Mouse (Mus musculus) mesoderm, embryonic 11.5 days (tissue): ENCODE results near the gene Apon.
"Not testable (repeated sequence)": the region's sequence is repeated elsewhere in the genome, so short reads cannot be mapped to it uniquely, and the experiment has no call there.

Experiments
- DNase-seq: peaks from one replicate; pipeline ENCODE4 v3.0.0-alpha.2; 2012; ENCODE audit warnings: low read depth, low spot score

The Apon gene

DNA sequence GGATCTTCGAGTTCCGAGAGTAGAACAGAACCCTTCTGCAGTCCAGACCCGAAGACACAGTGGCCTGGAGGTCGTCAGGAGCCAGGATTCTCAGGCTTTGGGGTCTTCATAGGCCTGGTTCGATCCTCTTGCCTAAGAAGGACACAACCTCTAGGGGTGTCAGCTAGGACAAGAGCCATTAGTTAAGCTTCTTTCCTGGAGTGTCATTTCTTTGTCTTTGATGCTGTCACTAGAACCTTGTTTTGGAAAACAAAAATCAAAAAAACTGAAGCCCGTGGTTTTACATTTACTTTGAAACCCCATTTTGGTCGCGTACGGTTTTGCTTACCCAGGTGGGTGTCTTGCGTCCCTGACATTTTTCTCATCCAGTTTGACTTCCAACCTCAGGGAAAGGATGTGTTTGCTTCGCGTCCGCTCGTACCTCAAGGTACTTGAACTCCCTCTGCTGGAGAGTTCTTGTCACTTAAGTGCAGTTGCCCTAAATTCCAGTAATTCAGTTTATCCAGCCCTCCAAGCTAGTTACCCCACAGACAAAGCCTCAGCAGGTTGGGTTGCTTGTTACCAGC lies 21.4 kb upstream of the Apon start:
- DNase-seq = peak; percentile 85

DNA sequence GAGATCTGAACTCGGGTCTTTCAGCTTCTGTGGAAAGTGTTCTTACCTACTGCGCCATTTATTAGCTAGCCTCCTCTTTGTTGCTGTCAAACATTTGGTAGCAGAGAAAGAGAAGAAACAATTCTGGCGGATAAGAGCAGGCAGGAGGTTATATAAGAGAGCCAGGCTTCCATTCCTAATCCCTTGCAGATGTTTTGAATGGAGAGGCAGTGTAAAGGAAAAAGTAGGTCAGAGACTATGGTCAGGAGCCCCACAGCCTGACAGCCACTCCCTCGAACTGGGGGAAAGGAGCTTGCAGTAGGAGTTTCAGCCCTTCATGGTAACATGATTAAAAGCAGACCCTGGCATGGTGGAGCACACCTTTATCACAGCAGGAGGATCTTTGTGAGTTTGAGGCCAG lies 17.6 kb upstream of the Apon start:
- no peak for DNase-seq

DNA sequence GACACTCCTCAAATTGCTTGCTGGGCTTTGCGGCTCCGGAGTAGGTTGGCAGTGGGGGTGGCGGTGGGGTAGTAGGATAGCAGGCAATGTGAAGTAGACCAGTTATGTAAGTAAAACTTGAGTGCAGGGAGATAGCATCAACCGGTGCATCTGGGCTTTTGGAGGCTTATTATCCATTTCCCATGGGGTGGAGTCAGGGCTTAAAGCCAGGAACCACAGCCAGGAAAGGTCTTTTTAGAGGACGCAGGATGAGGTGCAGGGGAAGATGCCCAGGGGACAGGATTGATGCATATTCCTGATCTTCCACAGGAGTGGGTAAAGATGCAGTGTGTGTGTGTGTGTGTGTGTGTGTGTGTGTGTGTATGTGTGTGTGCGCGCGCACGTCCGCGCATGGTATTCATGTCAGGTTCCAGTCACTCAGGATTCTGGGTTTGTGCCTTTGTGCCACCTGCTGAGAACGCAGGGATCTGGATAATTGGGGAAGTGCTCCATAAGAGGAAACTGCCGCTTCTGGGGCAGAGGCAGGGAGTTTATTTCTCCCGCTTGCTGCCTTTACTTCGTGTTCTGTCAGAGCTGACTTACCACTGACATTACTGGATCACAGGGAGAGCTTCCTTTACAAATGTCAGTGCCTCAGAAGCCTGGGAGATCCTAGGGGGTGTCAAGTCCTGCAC lies 16.0 kb upstream of the Apon start:
- DNase-seq = no peak

DNA sequence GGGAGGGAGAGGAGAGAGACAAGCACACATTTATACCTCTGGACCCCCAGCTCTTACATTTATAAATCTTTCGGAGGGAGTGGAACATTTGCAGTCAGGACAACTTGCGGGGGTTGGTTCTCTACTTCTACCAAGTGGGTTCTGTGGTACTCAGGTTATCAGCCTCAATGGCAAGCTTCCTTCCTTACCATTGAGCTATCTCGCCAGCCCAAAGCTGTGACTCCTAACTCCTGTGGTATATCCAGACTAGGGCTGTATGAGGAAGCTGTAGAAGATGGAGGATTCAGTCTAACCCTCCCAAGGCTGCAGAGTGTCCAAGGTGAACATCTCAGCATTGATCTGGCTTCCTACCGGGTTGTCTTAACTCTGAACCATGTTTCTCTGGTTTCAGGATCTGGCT lies 14.8 kb upstream of the Apon start:
- no peak for DNase-seq

DNA sequence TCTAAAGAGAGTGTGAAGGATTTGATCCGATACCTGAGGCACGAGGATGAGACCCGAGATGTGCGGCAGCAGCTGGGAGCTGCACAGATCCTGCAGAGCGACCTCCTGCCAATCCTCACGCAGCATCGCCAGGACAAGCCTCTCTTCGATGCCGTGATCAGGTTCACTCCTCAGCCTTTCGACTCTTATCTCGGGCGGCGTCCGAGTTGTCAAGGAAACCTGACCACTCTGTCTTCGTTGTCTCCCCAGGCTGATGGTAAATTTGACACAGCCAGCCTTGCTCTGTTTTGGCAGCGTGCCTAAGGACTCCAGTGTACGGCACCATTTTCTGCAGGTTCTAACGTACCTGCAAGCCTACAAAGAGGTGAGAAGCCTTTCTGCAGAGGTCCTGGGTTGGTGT lies 13.8 kb upstream of the Apon start:
- DNase-seq = no peak

DNA sequence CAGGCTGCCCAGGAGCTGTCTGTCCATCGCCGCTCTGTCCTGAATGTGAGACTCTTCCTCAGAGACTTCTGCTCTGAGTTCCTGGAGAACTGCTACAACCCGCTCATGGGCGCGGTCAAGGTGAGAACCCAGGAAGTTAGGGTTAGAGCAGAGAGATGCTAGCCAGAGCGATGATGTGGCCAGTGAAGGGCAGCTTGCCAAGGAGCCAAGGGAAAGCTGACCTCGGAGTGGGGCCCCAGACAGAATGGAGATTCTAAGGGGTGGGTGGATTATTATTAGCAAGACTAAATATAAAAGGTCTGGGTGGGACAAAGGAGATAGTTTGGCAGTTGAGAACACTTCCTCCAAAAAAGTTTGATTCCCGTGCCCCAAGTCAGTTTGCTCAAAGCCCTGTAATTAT lies 10.6 kb upstream of the Apon start:
- no peak for DNase-seq

DNA sequence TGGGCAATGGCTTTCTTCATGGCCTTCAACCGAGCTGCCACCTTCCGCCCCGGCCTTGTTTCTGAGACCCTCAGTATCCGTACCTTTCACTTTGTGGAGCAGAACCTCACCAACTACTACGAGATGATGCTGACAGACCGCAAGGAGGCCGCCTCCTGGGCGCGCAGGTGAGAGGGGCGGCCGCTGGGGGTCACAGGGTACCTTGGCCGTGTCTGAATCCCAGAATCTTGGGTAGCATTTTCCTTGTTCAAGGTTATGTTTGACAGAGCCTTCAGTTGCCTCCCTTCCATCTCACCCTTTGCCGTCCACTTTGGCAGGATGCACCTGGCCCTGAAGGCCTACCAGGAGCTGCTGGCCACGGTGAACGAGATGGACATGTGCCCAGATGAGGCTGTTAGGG lies 9.8 kb upstream of the Apon start:
- no peak for DNase-seq

DNA sequence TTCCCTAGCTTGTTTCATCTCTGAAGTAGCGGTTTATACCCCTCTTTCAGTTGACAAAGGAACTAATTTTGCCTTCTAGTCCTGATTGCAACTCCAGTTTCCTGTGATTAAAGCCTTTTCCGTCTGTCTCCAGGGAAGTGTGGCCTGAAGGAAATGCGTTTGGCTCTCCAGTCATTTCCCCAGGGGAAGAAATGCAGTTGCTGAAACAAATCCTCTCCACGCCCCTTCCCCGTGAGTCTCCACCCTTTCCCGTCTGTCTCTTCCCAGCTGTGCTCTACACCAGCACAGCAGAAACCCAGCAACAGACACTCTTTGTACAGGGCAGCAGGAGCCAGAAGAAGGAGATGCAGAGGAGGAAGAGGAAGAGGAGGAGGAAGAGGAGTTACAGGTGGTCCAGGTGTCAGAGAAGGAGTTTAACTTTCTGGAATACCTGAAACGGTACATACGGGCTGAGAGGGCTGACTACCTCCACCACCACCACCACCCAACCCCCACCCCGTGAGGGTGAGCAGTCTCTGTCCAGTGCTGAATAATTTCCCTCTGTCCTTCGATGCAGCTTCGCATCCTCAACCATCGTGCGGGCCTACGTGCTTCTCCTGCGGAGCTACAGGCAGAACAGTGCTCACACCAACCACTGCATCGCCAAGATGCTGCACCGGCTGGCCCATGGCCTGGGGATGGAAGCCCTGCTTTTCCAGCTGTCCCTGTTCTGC lies 6.7 kb upstream of the Apon start:
- DNase-seq = no peak

DNA sequence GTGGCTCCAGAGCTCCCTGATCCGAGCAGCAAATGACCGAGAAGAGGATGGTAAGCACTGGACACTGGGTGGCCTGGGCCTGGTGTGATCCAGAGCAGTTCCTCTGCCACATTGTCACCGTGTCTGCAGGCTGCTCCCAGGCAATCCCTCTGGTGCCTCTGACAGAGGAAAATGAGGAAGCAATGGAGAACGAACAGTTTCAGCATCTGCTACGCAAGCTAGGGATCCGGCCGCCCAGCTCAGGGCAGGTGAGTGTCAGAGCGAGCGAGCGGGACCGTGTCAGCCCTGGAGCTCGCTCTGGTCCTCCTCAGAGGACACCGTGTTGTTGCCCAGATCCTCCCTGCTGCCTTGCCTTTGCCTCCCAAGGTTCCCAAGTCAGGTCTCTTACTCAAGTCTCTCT lies 3.3 kb upstream of the Apon start:
- DNase-seq = no peak

DNA sequence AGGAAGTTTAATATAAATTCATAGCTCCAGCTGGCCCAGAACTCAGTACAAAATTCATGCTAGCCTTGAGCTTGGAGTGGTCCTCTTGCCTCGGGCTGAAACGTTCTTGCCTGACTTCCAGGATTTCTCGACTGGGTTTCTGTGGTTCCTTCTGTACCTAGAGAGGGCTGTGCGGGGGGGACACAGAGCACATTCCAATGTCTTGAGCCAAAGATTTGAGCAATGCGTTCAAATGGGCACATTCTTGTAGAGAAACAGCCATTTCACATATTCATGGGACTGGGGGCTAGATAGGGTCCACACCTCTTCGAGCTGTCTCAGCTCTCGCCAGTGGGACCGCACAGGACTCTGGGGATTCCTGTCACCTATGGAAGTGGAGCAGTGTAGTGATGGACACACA lies 2.0 kb downstream of the Apon start:
- DNase-seq = no peak

DNA sequence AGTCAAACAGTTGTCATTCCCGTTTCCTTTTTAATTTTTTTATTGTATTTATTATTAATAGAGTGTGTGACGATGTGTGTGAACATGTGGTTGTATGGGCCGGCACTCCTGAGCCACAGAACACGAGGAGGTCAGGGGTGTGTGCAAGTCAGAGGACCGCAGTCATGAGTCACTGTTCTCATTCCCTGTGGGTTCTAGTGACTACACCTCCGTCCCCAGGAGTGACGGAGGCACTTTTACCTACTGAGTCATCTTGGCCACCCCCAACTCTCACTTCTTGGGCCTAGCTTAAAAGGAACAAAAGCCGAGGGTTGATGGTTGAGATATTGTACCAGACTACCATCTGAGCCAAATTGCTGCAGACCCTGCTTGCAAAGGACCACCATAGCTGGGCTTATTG lies 2.4 kb downstream of the Apon start:
- DNase-seq = no peak

DNA sequence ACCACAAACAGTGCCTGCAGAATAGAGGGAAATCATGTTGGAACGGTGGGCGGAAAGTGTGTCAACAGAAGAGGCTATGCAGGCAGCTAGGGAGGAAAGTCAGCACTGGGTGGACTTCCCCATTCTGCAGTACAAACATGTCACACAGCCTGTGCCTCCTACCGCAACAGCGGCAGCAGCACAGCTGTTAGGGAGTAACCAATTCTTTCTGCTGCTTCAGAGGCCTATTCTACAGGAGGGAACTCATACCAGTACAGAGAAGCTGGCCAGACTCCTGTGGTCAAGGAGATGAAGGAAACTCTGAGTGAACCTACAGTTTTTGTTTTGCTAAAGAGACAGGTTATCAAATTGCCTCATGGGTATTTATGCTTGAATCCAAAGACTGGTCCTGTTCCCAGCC lies 5.1 kb downstream of the Apon start:
- no peak for DNase-seq

DNA sequence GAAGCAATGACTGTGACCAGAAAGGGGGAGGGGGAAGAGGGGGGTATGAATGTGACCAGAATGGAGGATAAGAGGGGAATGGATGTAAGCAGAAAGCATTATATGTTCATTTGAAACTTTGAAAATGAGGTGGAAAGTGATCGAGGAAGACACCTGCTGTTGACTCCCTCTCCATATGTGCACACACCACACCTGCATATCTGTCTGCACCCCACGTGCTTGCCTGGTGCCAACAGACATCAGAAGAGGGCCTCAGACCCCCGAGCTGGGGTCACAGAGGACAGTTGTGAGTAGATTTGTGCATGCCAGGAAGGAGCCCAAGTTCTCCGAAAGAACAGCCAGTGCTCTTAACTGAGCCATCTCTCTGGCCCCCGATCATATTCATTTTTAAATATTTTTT lies 6.0 kb downstream of the Apon start:
- no peak for DNase-seq

DNA sequence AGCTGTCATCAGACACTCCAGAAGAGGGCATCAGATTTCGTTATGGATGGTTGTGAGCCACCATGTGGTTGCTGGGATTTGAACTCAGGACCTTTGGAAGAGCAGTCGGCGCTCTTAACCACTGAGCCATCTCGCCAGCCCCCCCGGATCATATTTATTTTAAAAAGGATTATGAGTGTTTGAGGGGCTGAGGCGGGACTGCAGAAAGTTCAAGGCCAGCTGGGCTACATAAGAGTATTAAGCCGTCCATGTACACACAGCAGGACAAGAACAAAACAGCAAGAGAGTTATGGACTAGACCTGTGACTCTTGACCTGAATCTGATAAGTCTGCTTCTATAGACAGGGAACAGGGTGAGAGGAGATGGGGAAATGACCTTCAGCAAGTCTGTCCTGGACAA lies 6.5 kb downstream of the Apon start:
- DNase-seq = not testable (repeated sequence)

DNA sequence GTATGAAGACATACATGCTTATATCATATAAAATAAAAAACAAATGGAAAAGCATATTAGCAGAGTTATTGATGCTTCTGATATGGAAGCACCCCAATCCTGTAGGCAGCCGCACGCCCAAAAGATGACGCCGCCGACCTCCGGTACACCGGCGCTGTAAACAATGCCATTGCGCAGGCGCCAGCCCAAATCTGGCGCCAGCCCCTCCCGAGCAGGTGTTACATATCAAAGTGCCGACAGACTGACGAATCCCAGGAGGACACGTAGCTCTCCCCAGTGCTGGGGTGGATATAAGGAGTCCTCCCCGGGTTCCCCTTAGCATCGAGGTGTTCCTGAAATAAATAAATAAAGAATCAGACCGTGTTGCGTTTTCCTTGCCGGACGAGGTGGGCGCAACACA lies 8.4 kb downstream of the Apon start:
- DNase-seq = no peak

DNA sequence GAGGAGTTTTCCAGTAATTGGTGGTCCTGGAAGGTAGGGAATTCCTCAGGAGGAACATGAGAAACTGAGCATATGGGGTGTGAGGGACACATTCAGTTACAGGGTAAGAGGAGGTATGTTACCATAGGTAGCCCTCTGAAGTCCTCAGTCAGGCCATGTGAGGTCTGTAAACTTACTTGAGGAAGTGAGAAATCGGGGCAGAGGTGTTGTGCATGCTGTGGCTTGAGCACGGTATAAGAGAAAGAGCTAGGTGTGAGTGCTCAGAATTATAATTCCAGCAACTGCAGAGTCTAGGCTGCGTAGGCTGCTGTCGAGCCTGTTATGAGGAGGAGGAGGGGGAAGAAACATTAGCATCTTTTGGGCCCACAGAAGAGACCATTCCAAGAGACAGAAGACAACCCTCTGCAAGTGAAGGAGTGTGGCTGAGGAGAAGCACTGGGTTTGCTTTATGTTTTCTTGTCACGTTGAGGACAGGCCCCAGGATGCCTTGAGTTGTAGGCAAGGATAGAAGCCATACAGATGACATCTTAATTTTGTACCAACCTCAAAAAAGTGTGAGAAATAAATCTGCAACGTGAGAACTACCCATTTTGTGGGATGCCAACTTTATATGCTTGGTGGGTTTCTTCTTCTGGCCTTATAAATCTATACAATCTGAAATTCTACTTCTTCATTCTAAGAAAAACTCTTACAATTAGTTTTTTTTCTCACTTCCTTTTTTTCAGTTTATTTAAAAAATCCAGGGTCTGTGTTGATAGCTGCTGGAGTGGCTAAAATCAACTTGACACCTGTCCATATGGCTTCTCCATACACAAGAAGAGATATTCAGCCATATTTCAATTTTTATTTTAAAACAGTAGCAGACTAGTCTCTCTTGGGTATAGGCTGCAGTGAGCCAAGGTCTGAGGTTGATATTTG lies 9.8 kb downstream of the Apon start:
- DNase-seq = no peak

DNA sequence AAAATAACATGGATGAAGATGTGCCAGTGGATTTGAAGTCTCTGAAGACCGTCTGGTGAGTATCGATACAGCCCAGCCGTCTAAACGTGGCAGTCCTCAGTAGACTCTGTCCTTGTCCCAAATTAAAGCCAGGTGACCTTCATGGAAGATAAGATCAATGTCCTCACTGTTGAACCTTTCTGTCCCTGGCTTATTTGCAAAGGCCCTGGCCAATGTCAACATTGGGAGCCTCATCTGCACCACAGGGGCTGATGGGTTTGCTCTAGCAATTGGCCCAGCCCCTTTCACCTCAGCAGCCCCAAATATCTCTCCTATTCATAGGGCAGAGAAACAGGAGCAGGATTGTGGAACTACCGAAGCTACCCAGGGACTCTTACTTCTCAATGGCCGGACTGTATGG lies 14.5 kb downstream of the Apon start, which contains the start of gene Apof:
TSS of gene Apof (plus strand) at position 301 of the 400 bp plus-strand sequence.
- no peak for DNase-seq

DNA sequence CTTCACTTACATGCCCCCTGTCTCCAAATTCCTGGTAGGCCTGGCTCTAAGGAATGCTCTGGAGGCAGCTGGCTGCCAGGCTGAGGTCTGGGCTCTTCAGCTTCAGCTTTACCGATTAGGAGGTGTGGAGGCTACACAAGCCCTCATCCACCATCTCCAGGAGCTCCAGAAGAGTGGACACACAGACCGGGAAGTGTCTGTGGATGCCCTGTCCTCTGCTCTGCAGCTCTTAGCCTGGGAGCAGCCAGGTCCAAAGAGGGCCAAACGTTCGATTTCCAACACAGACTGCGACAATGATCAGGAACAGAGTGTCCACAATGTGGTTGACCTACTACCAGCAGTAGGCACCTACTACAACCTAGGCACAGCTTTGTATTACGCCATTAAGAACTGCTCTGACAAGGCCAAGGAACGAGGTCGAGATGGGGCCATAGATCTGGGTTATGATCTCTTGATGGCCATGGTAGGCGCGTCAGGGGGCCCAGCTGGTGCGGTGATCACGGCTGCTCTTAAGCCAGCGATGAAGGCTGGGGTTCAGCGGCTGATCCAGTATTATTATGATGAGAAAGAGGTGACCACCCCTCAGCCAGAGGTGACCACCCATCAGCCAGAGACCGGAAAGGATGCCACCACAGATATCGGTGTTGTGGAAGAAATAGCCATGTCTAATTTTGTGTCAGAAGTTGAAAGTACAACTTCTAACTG lies 15.5 kb downstream of the Apon start:
- DNase-seq = no peak

DNA sequence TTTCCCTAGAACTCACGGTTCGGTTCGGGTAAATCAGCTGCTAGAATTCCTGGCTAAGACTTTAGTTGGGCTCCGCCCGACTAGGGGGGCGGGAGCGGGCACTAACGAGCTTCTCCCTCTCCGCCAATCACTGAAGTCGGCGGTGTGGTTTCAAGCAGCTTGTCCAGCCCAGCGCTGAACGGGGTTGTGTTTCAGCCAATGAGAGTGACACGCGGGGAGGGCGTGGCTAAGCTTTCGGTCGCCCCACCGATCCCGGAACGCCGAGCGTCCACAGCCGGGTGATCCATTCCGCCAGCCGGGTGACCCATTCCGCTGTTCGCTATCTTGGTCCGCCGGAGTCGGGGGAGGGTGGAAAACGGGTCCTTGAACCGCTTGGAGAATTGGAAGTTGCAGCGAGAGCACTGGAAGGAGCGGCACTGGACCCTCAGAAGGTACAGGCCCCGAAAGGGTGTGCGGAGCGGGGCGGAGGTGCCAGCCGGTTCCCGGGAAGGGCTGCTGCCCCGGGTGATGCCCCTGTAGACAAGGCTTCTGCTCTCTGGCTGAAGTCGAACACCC lies 16.5 kb downstream of the Apon start, which contains the start of gene Stat2:
TSS of gene Stat2 (plus strand) at position 273 of the 555 bp plus-strand sequence.
- peak; percentile 98 for DNase-seq

DNA sequence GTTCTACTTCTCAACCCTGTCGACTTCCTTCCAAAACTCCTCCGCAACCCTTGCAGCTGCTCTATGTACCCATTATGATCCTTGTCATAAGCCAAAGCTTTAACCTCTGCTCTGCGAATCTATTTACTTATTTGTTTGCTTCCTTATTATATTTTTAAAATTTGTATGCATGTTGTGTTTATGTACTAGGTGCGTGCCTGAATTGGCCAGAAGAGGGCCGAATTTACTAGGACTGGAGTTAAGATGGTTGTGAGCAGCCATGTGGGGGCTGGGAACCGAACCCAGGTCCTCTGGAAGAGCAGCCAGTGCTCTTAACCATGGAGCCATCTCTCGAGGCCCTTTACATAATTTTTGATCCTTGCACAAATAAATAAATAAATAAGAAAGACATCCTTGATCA lies 17.0 kb downstream of the Apon start:
- DNase-seq = peak; percentile 4

DNA sequence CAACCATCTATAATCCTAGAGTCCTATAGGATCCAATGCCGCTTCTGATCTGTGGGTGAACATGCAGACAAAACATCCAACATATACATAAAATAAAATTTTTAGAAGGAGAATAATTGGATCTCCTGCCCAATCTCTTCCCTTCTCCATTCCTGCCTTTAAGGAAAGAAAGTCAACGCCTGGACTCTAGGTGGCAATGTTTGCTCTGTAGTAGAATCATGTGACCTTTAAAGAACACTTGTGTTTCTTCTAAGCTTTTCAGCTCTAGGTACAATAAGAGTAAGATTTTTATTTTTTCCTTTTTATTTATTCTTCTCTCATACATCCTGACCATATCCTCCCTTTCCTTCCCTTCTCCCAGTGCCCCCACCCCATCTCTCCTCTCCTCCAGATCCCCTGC lies 18.0 kb downstream of the Apon start:
- DNase-seq = no peak
